Mouse (Mus musculus) heart, embryonic 13.5 days (tissue): ENCODE data around the gene Col3a1. TPM values are rescaled to one million over a fixed set of nuclear protein-coding genes. Genes with fewer than 3 reads are reported as not detected.
A peak's percentile ranks its signal among the peaks of the same experiment; 100 is the strongest.

ENCODE experiments used
- ATAC-seq: fragments of 200-750 bp; cut with Nextera tagmentation; 2 replicates; pipeline ENCODE4 v1.8.0; 2017; ENCODE audit warnings: moderate TSS enrichment; ENCODE audit not compliant: insufficient number of reproducible peaks, low FRiP score, low TSS enrichment; ENCODE audit errors: extremely low read depth
- H3K27ac ChIP-seq: fragments of 300-500 bp; sonication (generic); replicated peaks from 2 replicates; pipeline ENCODE4 v1.5.1; 2015; ENCODE audit warnings: moderate library complexity, mild to moderate bottlenecking, inconsistent platforms
- H3K27me3 ChIP-seq: fragments of 300-500 bp; sonication (generic); replicated peaks from 2 replicates; pipeline ENCODE4 v1.6.1; 2015; ENCODE audit warnings: mild to moderate bottlenecking, inconsistent platforms
- H3K36me3 ChIP-seq: fragments of 300-500 bp; sonication (generic); 2 replicates; pipeline ENCODE4 v1.6.1; 2015; ENCODE audit warnings: mild to moderate bottlenecking, inconsistent platforms
- H3K4me1 ChIP-seq: fragments of 300-500 bp; sonication (generic); 2 replicates; pipeline ENCODE4 v1.6.1; 2015; ENCODE audit warnings: inconsistent platforms
- H3K4me2 ChIP-seq: fragments of 300-500 bp; sonication (generic); 2 replicates; pipeline ENCODE4 v1.6.1; 2015; ENCODE audit warnings: inconsistent platforms, mild to moderate bottlenecking, moderate library complexity
- H3K4me3 ChIP-seq: fragments of 300-500 bp; sonication (generic); 2 replicates; pipeline ENCODE4 v1.5.1; 2015; ENCODE audit warnings: moderate library complexity, mild to moderate bottlenecking, inconsistent platforms
- H3K9ac ChIP-seq: fragments of 300-500 bp; sonication (generic); 2 replicates; pipeline ENCODE4 v1.6.1; 2015; ENCODE audit warnings: inconsistent platforms, mild to moderate bottlenecking, moderate library complexity
- H3K9me3 ChIP-seq: fragments of 300-500 bp; sonication (generic); 2 replicates; pipeline ENCODE4 v1.6.1; 2016; ENCODE audit warnings: inconsistent platforms
- WGBS: fragments of 180-500 bp; shearing (Covaris S2); methylation state at CpG from one replicate; pipeline ENCODE4 v1.1.7; 2015; ENCODE audit warnings: mixed read lengths; 5-methylcytosine and 5-hydroxymethylcytosine counted together
- polyA plus RNA-seq: library from polyadenylated mRNA; unstranded; fragments of >200 nt; fragmentation: Nextera tagmentation; extraction: Ambion mirVana; gene quantifications from 2 replicates; pipeline ENCODE4 v1.2.1, GENCODE M21; 2015

The Col3a1 gene
- 650 and 772 TPM in 2 replicates for polyA plus RNA-seq

- 0 out of 2 replicates have a peak, but pooled peaks cover 6% of the 10 kb centered on the region for H3K4me1 ChIP-seq
- H3K4me3 ChIP-seq, result peak within 1 kb of the TSS; percentile 50
- peak within 1 kb of the TSS; percentile 65 for H3K4me2 ChIP-seq
- no peaks in the 10 kb centered on the region for H3K36me3 ChIP-seq
- no peaks in the 10 kb centered on the region for H3K9me3 ChIP-seq
- no peak for ATAC-seq
- WGBS, result 49% methylated on average over 4 of the region's 4 CpGs
- H3K9ac ChIP-seq, result peak within 1 kb of the TSS; percentile 79
- no peaks in the 10 kb centered on the region for H3K27me3 ChIP-seq
- H3K27ac ChIP-seq, result peak within 1 kb of the TSS; percentile 89
Observed at GRCm38 (mm10) chr1:45311388-45311787, at the start of gene Col3a1. Col3a1 (plus strand) TSS chr1:45311538.

GRCm38 (mm10) chr1:45269421-45269820, 41.9 kb upstream of the Col3a1 start:
- Histone ChIP-seq H3K4me1 (no peaks in the 10 kb centered on the region), H3K9me3 (no peaks in the 10 kb centered on the region; the same call in 1 of the 2 replicates), H3K27ac (no peak overlapping the region), H3K27me3 (no peaks in the 10 kb centered on the region), H3K9ac (no peak overlapping the region), H3K4me3 (no peak overlapping the region), H3K4me2 (no peak overlapping the region), H3K36me3 (no peaks in the 10 kb centered on the region)
- ATAC-seq, result no peak

GRCm38 (mm10) chr1:45276006-45276539, 35.3 kb upstream of the Col3a1 start:
- no peak for ATAC-seq

GRCm38 (mm10) chr1:45287954-45288353, 23.4 kb upstream of the Col3a1 start:
- H3K36me3 ChIP-seq, result no peaks in the 10 kb centered on the region
- ATAC-seq, result no peak
- H3K4me3 ChIP-seq, result no peak overlapping the region
- 72% methylated on average over 1 of the region's 1 CpGs for WGBS
- no peaks in the 10 kb centered on the region for H3K9me3 ChIP-seq
- H3K9ac ChIP-seq, result no peak overlapping the region
- H3K27ac ChIP-seq, result no peak overlapping the region
- H3K4me2 ChIP-seq, result no peak overlapping the region
- no peaks in the 10 kb centered on the region for H3K27me3 ChIP-seq
- H3K4me1 ChIP-seq, result no peaks in the 10 kb centered on the region

More at GRCm38 (mm10) chr1:45276006-45276539, 35.3 kb upstream of the Col3a1 start:
- Histone ChIP-seq H3K4me2 (no peak overlapping the region), H3K9me3 (no peaks in the 10 kb centered on the region; the same call in 1 of the 2 replicates), H3K4me3 (no peak overlapping the region), H3K4me1 (no peaks in the 10 kb centered on the region), H3K9ac (no peak overlapping the region), H3K27me3 (no peaks in the 10 kb centered on the region), H3K27ac (0 out of 2 replicates have a peak overlapping the region, but pooled peaks have one; percentile 5), H3K36me3 (no peaks in the 10 kb centered on the region)
- WGBS, result 44% methylated on average over 2 of the region's 2 CpGs

- ATAC-seq, result no peak
- Histone ChIP-seq H3K36me3 (no peaks in the 10 kb centered on the region), H3K4me2 (no peak overlapping the region), H3K4me3 (no peak overlapping the region), H3K9me3 (no peaks in the 10 kb centered on the region), H3K27me3 (no peaks in the 10 kb centered on the region), H3K27ac (peak overlapping the region; percentile 50; the same call in 1 of the 2 replicates), H3K9ac (no peak overlapping the region), H3K4me1 (no peaks in the 10 kb centered on the region)
- 60% methylated on average over 4 of the region's 4 CpGs for WGBS
Observed at GRCm38 (mm10) chr1:45290037-45290436, 21.3 kb upstream of the Col3a1 start.

- no peaks in the 10 kb centered on the region for H3K27me3 ChIP-seq
- H3K9me3 ChIP-seq, result no peaks in the 10 kb centered on the region
- no peaks in the 10 kb centered on the region for H3K36me3 ChIP-seq
- no peak overlapping the region for H3K9ac ChIP-seq
- WGBS, result 51% methylated on average over 3 of the region's 3 CpGs
- ATAC-seq, result no peak
- no peak overlapping the region for H3K27ac ChIP-seq
- no peaks in the 10 kb centered on the region for H3K4me1 ChIP-seq
- no peak overlapping the region for H3K4me2 ChIP-seq
- no peak overlapping the region for H3K4me3 ChIP-seq
Observed at GRCm38 (mm10) chr1:45299394-45300119, 11.8 kb upstream of the Col3a1 start.

GRCm38 (mm10) chr1:45304273-45304672, 7.1 kb upstream of the Col3a1 start:
- H3K36me3 ChIP-seq, result no peaks in the 10 kb centered on the region
- no peak overlapping the region for H3K27ac ChIP-seq
- H3K4me2 ChIP-seq, result no peak overlapping the region
- no peaks in the 10 kb centered on the region for H3K9me3 ChIP-seq
- no peak overlapping the region for H3K4me3 ChIP-seq
- ATAC-seq, result no peak
- no peak overlapping the region for H3K9ac ChIP-seq
- no peaks in the 10 kb centered on the region for H3K27me3 ChIP-seq
- no peaks in the 10 kb centered on the region for H3K4me1 ChIP-seq
- 62% methylated on average over 1 of the region's 1 CpGs for WGBS

GRCm38 (mm10) chr1:45309015-45309414, 2.3 kb upstream of the Col3a1 start:
- no peaks in the 10 kb centered on the region for H3K4me1 ChIP-seq
- H3K9me3 ChIP-seq, result no peaks in the 10 kb centered on the region
- no peak overlapping the region for H3K27ac ChIP-seq
- H3K27me3 ChIP-seq, result no peaks in the 10 kb centered on the region
- 47% methylated on average over 2 of the region's 2 CpGs for WGBS
- ATAC-seq, result no peak
- no peak overlapping the region for H3K4me3 ChIP-seq
- H3K4me2 ChIP-seq, result no peak overlapping the region
- no peaks in the 10 kb centered on the region for H3K36me3 ChIP-seq
- H3K9ac ChIP-seq, result no peak overlapping the region

GRCm38 (mm10) chr1:45311962-45312361, 624 bp downstream of the Col3a1 start:
- H3K9me3 ChIP-seq, result no peaks in the 10 kb centered on the region
- no peaks in the 10 kb centered on the region for H3K27me3 ChIP-seq
- H3K27ac ChIP-seq, result peak overlapping the region; percentile 89
- H3K9ac ChIP-seq, result peak overlapping the region; percentile 79
- peaks cover 6% of the 10 kb centered on the region; the same call in 1 of the 2 replicates for H3K4me1 ChIP-seq
- no peak for ATAC-seq
- H3K36me3 ChIP-seq, result no peaks in the 10 kb centered on the region
- H3K4me3 ChIP-seq, result peak overlapping the region; percentile 50
- peak overlapping the region; percentile 65 for H3K4me2 ChIP-seq

- ATAC-seq, result no peak; the same call in 1 of the 2 replicates
- H3K36me3 ChIP-seq, result peaks cover 1% of the 10 kb centered on the region; the same call in 1 of the 2 replicates
- H3K9me3 ChIP-seq, result no peaks in the 10 kb centered on the region
- H3K4me3 ChIP-seq, result peak overlapping the region; percentile 50
- H3K4me2 ChIP-seq, result peak overlapping the region; percentile 65
- H3K4me1 ChIP-seq, result peaks cover 9% of the 10 kb centered on the region; the same call in 1 of the 2 replicates
- peak overlapping the region; percentile 89 for H3K27ac ChIP-seq
- no peaks in the 10 kb centered on the region for H3K27me3 ChIP-seq
- peak overlapping the region; percentile 76 for H3K9ac ChIP-seq
Observed at GRCm38 (mm10) chr1:45312870-45313269, 1.5 kb downstream of the Col3a1 start.

- peak overlapping the region; percentile 50 for H3K4me3 ChIP-seq
- peak overlapping the region; percentile 65 for H3K4me2 ChIP-seq
- peak overlapping the region; percentile 76 for H3K9ac ChIP-seq
- H3K27me3 ChIP-seq, result no peaks in the 10 kb centered on the region
- H3K36me3 ChIP-seq, result peaks cover 4% of the 10 kb centered on the region; the same call in 1 of the 2 replicates
- peak overlapping the region; percentile 81 for H3K27ac ChIP-seq
- ATAC-seq, result no peak
- H3K4me1 ChIP-seq, result peaks cover 11% of the 10 kb centered on the region; the same call in 1 of the 2 replicates
- WGBS, result 2% methylated on average over 4 of the region's 11 CpGs
- H3K9me3 ChIP-seq, result no peaks in the 10 kb centered on the region
Observed at GRCm38 (mm10) chr1:45313696-45314295, 2.5 kb downstream of the Col3a1 start.
